Mouse (Mus musculus): ENCODE data around the gene Map4. TPM values are rescaled to one million over a fixed set of nuclear protein-coding genes. Genes with fewer than 3 reads are reported as not detected.
"Not testable (repeated sequence)": the region's sequence is repeated elsewhere in the genome, so short reads cannot be mapped to it uniquely, and the experiment has no call there.

The Map4 gene
- polyA plus RNA-seq, 1 experiment from 2014 or later = 9.0 TPM

DNA sequence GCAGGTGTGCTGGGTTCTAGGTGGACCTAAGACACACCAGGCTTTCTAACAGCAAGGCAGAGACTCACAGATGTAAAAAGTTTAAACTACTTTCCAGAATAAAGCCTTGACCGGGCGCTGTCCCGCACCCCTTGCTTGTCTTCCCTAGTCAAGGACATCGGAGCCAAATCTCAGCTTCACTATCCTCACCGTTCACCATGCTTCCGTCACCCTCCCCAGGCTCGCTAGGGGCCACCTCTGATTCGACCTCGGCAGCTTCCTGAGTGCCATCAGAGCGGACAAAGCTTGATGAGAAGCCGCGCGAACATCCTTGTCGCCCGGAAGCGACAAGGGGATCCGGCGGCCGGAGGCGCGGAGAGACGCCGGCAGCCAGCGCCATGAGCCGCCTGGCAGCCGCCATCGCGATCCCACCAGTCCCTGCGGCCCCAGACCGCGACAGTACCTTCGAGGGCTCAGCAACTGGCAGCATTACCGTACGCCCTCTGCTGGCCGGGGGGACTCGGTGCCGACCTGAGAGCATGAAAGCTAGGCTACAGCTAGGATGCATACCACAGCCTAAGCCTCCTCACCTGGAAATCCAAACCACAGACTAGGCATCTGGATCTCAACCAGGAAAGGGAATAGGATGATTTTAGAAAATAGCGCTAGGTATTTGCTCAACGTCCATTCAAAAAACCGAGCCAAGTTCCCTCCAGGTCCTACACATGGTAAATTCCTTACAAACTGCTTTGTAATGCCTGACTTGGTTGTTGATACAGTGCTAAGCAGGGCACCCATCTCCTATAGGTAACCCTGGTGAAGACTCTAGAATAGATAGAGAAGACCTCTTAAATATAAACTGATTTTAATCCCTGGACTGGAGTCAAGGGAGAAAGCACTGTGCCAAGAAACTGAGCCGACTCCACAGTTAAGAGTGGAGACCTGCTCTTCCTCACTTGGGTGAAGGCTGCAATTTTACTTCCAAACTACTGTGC is 169.7 kb downstream of the Map4 start:
- ATAC-seq (ENCODE audit: low read depth) = peak; percentile 95
- peak; percentile 89 for DNase-seq
- no peaks in the 10 kb centered on the region for H3K9me3 ChIP-seq (replicated peaks)
- H3K4me2 ChIP-seq = peak overlapping the region; percentile 82
- H3K4me1 ChIP-seq (replicated peaks) = peaks cover 30% of the 10 kb centered on the region
- WGBS (ENCODE audit: insufficient replicate concordance) = 3% methylated on average over 41 of the region's 41 CpGs
- H3K9ac ChIP-seq = peak overlapping the region; percentile 85
- H3K4me3 ChIP-seq (replicated peaks) = peak overlapping the region; percentile 87
- peak overlapping the region; percentile 30; the same call in 1 of the 2 replicates for H3K27ac ChIP-seq
- H3K36me3 ChIP-seq = peaks cover 57% of the 10 kb centered on the region
- H3K27me3 ChIP-seq = no peaks in the 10 kb centered on the region

GRCm38 (mm10) chr9:110116353-110116976 is 185.2 kb downstream of the Map4 start:
- H3K9ac ChIP-seq = peak overlapping the region; percentile 91
- H3K27ac ChIP-seq = peak overlapping the region; percentile 91
- H3K4me1 ChIP-seq (replicated peaks) = peaks cover 27% of the 10 kb centered on the region
- H3K36me3 ChIP-seq = peaks cover 18% of the 10 kb centered on the region
- H3K4me3 ChIP-seq (replicated peaks) = peak overlapping the region; percentile 83
- H3K4me2 ChIP-seq = peak overlapping the region; percentile 83
- ATAC-seq (ENCODE audit: low read depth) (no peak), DNase-seq (no peak)
- no peaks in the 10 kb centered on the region for H3K9me3 ChIP-seq (replicated peaks)
- WGBS (ENCODE audit: insufficient replicate concordance) = 17% methylated on average over 10 of the region's 10 CpGs
- no peaks in the 10 kb centered on the region for H3K27me3 ChIP-seq

GRCm38 (mm10) chr9:110116977-110117778 is 185.9 kb downstream of the Map4 start, which contains the start of gene Smarcc1:
TSS of gene Smarcc1 (plus strand) at chr9:110117708.
- H3K4me1 ChIP-seq (replicated peaks) = peaks cover 27% of the 10 kb centered on the region
- peak; percentile 95 for ATAC-seq (ENCODE audit: low read depth)
- H3K9ac ChIP-seq = peak within 1 kb of the TSS; percentile 91
- H3K4me3 ChIP-seq (replicated peaks) = peak within 1 kb of the TSS; percentile 83
- H3K27me3 ChIP-seq = no peaks in the 10 kb centered on the region
- H3K9me3 ChIP-seq (replicated peaks) = no peaks in the 10 kb centered on the region
- H3K4me2 ChIP-seq = peak within 1 kb of the TSS; percentile 83
- H3K36me3 ChIP-seq = peaks cover 11% of the 10 kb centered on the region
- under 1% methylated on average over 75 of the region's 79 CpGs for WGBS (ENCODE audit: insufficient replicate concordance)
- peak; percentile 82 for DNase-seq
- peak within 1 kb of the TSS; percentile 91 for H3K27ac ChIP-seq

DNA sequence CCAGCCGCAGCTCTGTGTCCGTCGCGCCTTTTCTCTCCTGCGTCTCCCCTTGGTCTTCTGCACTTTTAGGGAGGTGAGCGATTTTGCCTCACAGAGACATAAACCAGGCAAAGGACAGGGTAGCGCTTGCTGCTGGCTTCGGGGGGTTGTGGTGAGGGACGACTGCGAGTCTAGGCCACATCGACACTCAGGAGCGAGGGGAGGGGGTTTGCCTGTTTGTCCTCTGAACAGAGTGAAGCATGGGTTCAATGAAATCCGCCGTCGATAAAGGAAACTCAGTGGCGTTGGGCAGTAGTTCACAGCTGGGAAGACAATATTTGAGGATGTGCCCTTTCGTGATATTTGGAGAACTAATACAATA is 186.5 kb downstream of the Map4 start, which contains the start of gene Dhx30:
Gene Dhx30, minus strand, starts transcription at position 52 of the 361 bp plus-strand sequence.
- under 1% methylated on average over 17 of the region's 17 CpGs for WGBS (ENCODE audit: insufficient replicate concordance)

DNA sequence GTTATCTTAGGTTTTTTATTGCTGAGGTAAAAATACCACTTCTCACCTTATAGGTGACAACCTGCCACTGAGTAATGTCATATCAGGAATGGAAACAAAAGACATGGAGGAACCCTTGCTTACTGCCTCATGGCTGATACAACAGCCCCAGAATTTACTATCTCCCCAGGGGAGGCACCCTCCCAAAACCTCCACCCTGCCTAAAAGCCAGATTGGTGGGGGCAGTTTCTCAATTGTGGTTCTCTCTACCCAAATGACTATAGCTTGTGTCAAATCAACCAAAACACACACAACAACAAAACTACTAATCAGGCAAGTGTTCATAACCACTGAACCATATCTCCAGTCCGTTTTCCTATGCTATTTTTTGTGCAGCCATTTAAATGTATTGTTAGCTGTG is 187.0 kb downstream of the Map4 start:
- Histone ChIP-seq H3K27me3 (no peaks in the 10 kb centered on the region), H3K9me3 (replicated peaks) (no peaks in the 10 kb centered on the region), H3K4me1 (replicated peaks) (peaks cover 27% of the 10 kb centered on the region), H3K36me3 (peaks cover 2% of the 10 kb centered on the region; the same call in 1 of the 2 replicates), H3K4me3 (replicated peaks) (peak overlapping the region; percentile 83), H3K4me2 (peak overlapping the region; percentile 83), H3K27ac (peak overlapping the region; percentile 91), H3K9ac (peak overlapping the region; percentile 91)
- DNase-seq (no peak), ATAC-seq (ENCODE audit: low read depth) (no peak)
- 60% methylated on average over 1 of the region's 1 CpGs for whole genome bisulfite sequencing (ENCODE audit: insufficient replicate concordance)

More for the DNA sequence above, 186.5 kb downstream of the Map4 start, which contains the start of gene Dhx30:
- Histone ChIP-seq H3K27ac (peak within 1 kb of the TSS; percentile 91), H3K9me3 (replicated peaks) (no peaks in the 10 kb centered on the region), H3K4me2 (peak within 1 kb of the TSS; percentile 83), H3K36me3 (peaks cover 7% of the 10 kb centered on the region), H3K9ac (peak within 1 kb of the TSS; percentile 91), H3K4me3 (replicated peaks) (peak within 1 kb of the TSS; percentile 83), H3K27me3 (no peaks in the 10 kb centered on the region), H3K4me1 (replicated peaks) (peaks cover 27% of the 10 kb centered on the region)
- ATAC-seq (ENCODE audit: low read depth) (no peak), DNase-seq (no peak)

DNA sequence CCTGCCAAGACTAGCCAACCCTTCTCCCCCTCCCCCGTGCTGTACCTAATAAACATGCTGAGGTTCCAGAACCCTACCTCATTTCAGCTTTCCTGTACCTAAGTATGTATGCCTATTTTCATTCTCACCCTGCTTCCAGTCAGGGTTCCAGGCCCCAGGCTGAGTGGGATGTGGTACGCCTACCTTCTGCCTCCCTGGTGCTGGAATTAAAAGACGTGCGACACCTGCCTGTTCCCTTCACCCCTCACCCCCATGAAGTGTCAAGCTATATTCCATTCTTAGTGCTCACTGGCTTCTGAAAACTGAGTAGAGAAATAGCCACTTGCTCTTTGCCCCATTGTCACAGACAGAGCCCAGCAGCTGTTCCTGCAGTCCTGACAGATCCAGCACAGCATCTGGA is 190.2 kb downstream of the Map4 start:
- no peaks in the 10 kb centered on the region for H3K27me3 ChIP-seq
- no peaks in the 10 kb centered on the region for H3K36me3 ChIP-seq
- H3K4me1 ChIP-seq (replicated peaks) = peaks cover 18% of the 10 kb centered on the region
- no peak overlapping the region for H3K4me3 ChIP-seq (replicated peaks)
- no peak overlapping the region for H3K9ac ChIP-seq
- 77% methylated on average over 4 of the region's 4 CpGs for WGBS (ENCODE audit: insufficient replicate concordance)
- DNase-seq (no peak), ATAC-seq (ENCODE audit: low read depth) (no peak)
- H3K9me3 ChIP-seq (replicated peaks) = no peaks in the 10 kb centered on the region
- no peak overlapping the region for H3K4me2 ChIP-seq
- H3K27ac ChIP-seq = no peak overlapping the region

GRCm38 (mm10) chr9:110123322-110123721 is 192.1 kb downstream of the Map4 start:
- WGBS (ENCODE audit: insufficient replicate concordance) = 47% methylated on average over 2 of the region's 2 CpGs
- no peaks in the 10 kb centered on the region for H3K27me3 ChIP-seq

GRCm38 (mm10) chr9:110124008-110124540 is 192.8 kb downstream of the Map4 start:
- H3K27ac ChIP-seq; H3K27me3 ChIP-seq; H3K4me3 ChIP-seq (replicated peaks); DNase-seq; H3K36me3 ChIP-seq; ATAC-seq (ENCODE audit: low read depth); H3K9ac ChIP-seq; H3K4me1 ChIP-seq (replicated peaks); H3K9me3 ChIP-seq (replicated peaks); H3K4me2 ChIP-seq: not testable (repeated sequence)
- 42% methylated on average over 2 of the region's 2 CpGs for WGBS (ENCODE audit: insufficient replicate concordance)

More at GRCm38 (mm10) chr9:110123322-110123721, 192.1 kb downstream of the Map4 start:
- Histone ChIP-seq H3K36me3 (no peaks in the 10 kb centered on the region), H3K4me2 (no peak overlapping the region), H3K4me1 (replicated peaks) (peaks cover 10% of the 10 kb centered on the region), H3K9ac (no peak overlapping the region), H3K4me3 (replicated peaks) (no peak overlapping the region), H3K9me3 (replicated peaks) (no peaks in the 10 kb centered on the region), H3K27ac (no peak overlapping the region)
- no peak for DNase-seq
- ATAC-seq (ENCODE audit: low read depth) = no peak

DNA sequence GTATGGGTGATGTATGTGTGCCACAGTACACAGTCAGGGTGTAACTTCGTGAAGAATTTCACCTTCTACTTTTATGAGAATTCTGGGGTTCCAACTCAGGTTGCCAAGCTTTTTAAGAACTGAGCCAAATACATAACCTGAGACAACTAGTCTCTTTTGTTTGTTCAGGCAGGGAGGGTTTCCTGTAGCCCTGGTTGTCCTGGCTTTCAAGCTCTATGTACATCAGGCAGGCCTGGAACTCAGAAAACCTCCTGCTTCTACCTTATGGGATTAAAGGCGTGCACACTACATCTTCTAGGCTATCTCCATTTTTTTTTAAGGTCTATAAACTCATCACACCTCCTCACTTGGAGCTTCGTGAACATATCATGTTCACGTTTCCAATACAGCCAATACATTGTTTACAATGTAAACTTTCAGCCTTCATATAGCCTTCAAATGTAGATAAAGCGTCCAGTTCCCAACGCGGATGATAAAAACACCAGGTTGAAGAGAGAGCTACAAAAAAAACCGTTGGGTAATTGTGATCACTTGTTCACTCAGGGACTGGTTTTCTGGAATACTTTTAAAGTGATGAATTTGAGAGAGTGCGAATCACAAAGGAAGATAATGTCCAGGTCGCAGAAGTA is 199.8 kb downstream of the Map4 start:
- 12% methylated on average over 10 of the region's 10 CpGs for WGBS (ENCODE audit: insufficient replicate concordance)

DNA sequence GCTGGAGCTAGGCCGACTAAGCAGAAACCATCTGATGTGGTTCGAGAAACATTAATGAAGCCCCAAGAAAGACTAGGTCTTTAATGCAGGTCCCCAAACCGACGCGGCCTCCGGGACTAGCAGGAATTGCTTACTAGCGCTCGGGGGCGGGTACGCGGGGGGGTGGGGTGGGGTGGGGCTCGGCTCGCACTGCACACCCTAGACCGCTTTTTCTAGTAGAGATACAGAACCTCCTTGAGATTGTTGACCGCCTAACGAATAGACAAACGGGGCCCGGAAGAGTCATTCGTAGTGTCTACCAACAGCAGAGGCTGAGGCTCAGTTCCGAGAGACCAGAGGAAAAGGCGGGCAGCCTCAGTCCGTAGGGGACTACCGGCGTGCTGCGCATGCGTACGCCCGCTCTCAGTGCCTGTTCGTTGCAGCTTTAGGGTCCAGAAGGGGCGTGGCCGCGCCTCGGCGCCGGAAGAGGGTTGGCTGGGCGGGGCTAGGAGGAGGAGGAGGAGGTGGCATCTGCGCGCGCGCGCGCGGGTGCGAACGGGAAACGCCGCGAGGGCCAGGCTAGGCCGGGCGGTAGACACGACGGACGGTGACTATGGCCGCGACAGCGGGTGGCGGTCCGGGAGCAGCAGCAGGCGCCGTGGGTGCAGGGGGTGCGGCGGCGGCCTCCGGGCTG is 200.4 kb downstream of the Map4 start:
- no peaks in the 10 kb centered on the region for H3K27me3 ChIP-seq
- H3K4me2 ChIP-seq = peak overlapping the region; percentile 98
- peak; percentile 93 for ATAC-seq (ENCODE audit: low read depth)
- peak; percentile 99 for DNase-seq
- H3K27ac ChIP-seq = peak overlapping the region; percentile 97
- peak overlapping the region; percentile 86 for H3K4me3 ChIP-seq (replicated peaks)
- H3K9me3 ChIP-seq (replicated peaks) = no peaks in the 10 kb centered on the region
- H3K4me1 ChIP-seq (replicated peaks) = peaks cover 47% of the 10 kb centered on the region
- peaks cover 22% of the 10 kb centered on the region for H3K36me3 ChIP-seq
- under 1% methylated on average over 64 of the region's 64 CpGs for WGBS (ENCODE audit: insufficient replicate concordance)
- H3K9ac ChIP-seq = peak overlapping the region; percentile 92

More for the DNA sequence above, 199.8 kb downstream of the Map4 start:
- H3K4me1 ChIP-seq (replicated peaks) = peaks cover 47% of the 10 kb centered on the region
- no peak for DNase-seq
- ATAC-seq (ENCODE audit: low read depth) = peak; percentile 0; the same call in 1 of the 2 replicates
- H3K27me3 ChIP-seq = no peaks in the 10 kb centered on the region
- peak overlapping the region; percentile 97 for H3K27ac ChIP-seq
- peak overlapping the region; percentile 92 for H3K9ac ChIP-seq
- H3K36me3 ChIP-seq = peaks cover 16% of the 10 kb centered on the region
- peak overlapping the region; percentile 86 for H3K4me3 ChIP-seq (replicated peaks)
- H3K9me3 ChIP-seq (replicated peaks) = no peaks in the 10 kb centered on the region
- peak overlapping the region; percentile 98 for H3K4me2 ChIP-seq

Data from liver, embryonic 13.5 days (tissue).